Mouse (Mus musculus): ENCODE results near the gene Zbtb38.

DNA sequence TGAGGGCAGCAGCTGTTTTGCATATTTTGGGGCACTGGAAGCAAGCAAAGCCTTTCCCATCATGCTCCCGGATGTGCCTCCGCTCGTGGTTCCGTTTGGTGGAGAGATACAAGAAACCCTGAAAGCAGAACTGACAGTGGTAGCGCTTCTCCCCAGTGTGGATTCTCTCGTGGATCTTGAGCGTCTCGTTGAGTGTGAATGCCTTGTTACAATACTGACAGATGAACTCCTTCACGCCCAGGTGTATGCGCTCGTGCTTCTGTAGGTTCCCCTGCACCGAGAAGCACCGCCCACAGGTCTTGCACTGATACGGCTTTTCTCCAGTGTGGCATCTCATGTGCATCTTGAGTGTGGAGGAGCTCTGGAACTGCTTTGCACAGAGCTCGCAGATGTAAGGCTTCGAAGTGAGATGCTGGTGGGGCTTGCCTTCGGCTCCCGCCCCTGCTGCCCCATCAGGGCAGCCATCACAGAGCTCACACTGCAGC, 67.0 kb downstream of the Zbtb38 start:
- TF ChIP-seq CTCF (IDR thresholded peaks at IDR 0.05; ENCODE audit: control insufficient read depth, insufficient read depth, low read length), result no peak
- TF ChIP-seq POLR2A (IDR thresholded peaks at IDR 0.05; ENCODE audit: borderline replicate concordance, control insufficient read depth, low read depth, low read length), result no peak
